Mouse (Mus musculus): ENCODE measurements at regions not wholly inside any gene's neighbourhood (a gene's known extent, or its start where the extent isn't known, plus 50 kb on each side); places are given as distances from the start of the nearest gene placed in this dataset.
A peak's percentile ranks its signal among the peaks of the same experiment; 100 is the strongest.

DNA sequence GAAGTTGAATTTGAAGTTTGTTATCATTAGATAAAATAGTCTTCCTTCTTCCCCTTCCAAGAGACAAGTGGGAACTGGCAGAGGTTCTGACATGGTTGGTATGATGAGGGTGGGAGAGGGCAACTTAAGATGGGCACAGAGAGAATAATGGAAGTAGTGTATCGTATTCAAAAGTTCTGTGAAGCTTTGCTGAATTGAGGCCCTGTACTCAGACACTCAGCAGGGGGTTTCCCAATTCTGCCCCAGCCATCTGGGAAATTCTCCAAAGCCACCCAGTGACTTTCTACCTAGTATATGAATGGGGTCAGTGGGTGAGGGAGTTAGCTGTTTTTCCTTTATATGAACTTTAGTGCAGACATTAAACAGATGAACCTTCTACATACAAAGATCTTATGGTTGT lies 1058.7 kb downstream of the Gsdmc2 start:
- no peak for DNase-seq (ENCODE audit: low spot score in 2 of 2)

DNA sequence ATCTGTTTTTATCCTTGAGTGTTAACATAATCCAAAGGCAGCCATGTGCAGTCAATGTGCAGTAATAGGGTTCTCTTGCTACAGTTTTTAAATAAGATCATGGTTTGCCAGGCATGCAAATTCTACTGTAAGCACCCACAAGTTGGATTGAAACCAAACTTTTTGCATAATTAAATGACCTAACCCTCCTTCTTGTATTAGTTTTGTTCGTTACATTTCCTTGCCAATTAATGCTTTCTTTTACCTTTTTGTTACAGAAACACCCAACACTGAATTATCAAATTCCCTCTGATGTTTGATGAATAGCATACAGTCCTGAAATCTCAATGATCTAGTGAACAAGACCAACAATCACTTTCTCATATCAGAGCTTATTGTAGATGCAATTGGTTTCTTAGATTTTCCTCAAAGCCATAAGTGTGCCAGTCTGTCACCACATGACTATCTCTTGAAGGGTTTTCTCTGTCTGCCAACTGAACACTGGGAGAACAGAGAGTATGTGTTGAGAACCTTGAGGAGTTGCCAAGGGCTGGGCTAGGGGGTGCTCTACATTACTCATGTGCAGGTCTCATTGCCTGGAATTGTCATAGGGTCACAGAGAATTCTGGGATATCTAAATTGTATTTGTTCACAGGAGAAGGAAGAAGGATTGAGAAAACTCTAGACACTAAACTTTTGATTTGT lies 1060.4 kb downstream of the Gsdmc2 start:
- no peak for DNase-seq (ENCODE audit: low spot score in 2 of 2)

DNA sequence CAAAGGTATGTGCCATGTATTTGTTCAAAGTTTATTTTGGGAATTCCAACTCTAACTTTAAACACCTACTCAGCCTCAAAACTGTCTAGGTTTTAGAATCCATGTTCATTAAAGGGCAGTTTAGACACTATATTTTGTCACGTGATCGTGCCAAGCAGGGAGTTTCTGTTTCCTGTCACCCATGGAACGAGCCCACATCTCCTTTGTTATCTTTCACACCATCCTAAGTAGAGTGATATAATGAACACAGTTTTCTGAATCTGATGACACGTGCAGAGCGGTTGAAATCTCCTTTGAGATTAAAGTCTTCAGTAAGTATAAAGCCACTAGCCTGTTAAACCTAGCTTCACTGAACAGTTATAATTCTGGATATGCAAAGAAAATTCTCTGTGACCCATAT lies 1066.1 kb downstream of the Gsdmc2 start:
- DNase-seq (ENCODE audit: low spot score in 2 of 2): no peak

DNA sequence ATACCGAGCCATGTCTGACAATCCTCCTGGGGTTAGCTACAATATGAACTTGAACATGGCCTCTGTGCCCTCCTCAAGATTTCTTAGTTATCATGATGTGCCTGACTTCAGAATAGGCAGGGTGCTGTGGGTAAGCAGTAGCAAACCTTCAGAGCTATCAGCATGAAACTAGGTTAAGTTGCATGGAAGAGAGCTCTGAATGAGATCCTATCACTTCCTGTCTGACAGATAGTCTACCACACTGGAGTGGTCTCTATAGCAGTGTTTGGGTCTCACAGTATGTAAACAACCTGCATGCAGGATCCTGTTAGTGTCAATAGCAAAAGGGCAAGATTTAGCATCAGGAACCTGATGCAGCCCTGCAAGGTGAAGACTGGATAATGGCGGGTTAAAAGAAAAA lies 1092.3 kb downstream of the Gsdmc2 start:
- no peak for DNase-seq (ENCODE audit: low spot score in 2 of 2)

DNA sequence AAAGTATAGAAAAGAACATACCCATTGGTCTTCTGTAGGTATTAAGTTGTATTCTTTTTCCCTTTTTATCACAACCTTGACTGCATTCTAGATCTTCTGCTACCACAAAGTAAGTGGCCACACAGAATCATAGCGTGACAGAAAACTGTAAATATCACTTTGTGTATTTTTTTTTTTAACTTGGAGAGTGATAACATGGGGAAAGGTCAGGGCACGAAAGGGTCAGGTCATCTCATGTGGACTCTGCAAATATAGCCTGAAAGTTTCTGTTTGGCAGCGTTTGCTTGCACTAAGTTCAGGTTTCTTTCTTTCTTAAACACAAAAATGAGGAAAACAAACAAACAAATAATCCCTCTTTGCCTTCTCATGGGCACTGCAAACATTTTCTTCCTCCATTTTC lies 1101.1 kb downstream of the Gsdmc2 start:
- no peak for DNase-seq (ENCODE audit: low spot score in 2 of 2)

DNA sequence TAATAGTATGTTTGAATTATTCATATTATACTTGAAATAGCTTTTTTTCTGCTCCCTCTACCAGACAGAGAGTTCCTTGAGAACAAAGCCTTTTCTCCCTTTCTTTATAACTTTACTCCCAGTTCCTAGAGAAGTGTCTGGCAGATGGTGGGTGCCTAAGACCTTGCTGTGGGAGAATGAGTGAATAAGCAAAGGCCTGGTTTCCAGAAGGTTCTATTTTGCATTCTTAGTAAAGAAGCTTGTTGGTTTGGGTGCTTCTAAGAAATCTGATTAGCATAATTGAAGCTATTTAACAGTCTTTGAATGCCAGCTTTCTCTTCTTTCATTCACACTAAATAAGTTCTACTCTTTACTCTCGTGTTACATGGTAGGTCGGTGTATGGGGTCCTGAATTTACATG lies 1104.2 kb downstream of the Gsdmc2 start:
- no peak for DNase-seq (ENCODE audit: low spot score in 2 of 2)

DNA sequence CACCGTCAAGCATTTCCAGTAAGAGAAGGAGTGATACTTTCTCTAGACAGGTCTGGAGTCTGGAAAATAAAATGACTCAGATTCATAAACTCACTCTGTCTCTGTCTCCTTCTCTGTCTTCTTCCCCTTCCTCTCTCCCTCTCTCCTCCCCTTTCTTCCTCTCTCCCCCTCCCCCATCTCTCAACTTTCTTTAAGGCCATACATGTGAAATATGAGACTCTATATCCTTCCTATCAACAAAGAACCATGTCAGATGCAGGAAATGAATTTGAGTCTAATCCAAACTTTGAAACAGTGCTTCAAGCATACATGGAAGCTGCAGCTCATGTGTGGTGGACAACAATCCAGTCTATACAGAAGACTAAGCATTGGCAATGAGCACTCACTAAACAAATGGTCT lies 1109.6 kb downstream of the Gsdmc2 start:
- DNase-seq (ENCODE audit: low spot score in 2 of 2): no peak

DNA sequence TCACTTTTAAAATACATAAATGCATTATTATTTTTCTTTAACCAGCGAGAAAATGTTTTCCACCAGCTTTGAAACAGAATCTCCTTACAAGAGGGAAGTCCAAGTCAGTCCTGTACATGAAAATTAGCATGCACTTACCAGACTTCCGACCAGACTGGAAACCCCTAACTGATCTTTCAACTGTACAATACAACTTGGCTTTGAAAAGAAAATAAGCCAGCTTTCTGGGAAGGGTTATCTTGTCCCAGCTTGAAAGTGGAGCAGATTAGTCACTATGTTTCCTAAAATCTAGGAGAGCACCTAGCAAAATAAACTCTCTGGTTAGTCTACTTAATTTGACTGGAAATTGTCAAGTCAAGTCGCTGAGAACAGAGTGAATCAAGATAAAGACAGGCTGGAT lies 1110.1 kb downstream of the Gsdmc2 start:
- no peak for DNase-seq (ENCODE audit: low spot score in 2 of 2)

DNA sequence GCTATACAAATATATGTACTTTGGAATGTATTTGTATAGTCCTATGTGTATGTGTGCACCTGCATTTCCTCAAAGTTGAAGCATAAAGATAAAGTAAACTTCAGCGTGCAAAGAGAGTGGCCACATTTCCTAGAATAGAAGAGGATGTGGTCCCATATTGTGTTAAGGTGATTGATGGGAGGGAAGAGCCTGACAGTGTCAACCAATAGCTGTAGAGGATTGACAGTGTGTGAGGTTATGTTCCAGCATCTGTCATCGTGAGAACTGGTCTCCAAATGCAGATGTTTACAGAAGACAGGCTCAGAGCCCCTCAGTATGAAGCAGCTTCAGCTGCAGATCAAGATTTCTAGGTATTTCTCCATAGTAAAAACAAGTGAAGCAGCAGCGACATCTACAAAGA lies 1114.5 kb downstream of the Gsdmc2 start:
- no peak for DNase-seq (ENCODE audit: low spot score in 2 of 2)

DNA sequence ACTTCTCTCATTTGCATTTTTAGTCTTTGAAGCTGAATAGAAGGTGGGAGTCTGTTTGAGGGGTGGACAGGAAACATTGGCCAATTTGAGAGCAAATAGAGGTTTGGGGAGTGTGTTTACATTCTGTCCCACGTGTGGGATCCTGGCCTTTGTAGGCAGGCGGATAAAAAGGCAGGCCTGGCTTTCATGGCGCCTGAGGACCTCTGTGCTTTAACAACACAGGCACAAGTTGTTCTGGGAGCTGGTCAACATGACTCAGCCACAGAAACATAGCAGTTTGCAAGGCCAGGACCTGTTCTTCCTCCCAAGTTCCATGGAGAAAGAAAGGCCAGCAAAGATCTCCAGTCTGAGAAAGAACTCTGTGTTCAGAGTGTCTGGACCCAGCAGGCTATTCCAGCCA lies 1130.7 kb downstream of the Gsdmc2 start:
- no peak for DNase-seq (ENCODE audit: low spot score in 2 of 2)

DNA sequence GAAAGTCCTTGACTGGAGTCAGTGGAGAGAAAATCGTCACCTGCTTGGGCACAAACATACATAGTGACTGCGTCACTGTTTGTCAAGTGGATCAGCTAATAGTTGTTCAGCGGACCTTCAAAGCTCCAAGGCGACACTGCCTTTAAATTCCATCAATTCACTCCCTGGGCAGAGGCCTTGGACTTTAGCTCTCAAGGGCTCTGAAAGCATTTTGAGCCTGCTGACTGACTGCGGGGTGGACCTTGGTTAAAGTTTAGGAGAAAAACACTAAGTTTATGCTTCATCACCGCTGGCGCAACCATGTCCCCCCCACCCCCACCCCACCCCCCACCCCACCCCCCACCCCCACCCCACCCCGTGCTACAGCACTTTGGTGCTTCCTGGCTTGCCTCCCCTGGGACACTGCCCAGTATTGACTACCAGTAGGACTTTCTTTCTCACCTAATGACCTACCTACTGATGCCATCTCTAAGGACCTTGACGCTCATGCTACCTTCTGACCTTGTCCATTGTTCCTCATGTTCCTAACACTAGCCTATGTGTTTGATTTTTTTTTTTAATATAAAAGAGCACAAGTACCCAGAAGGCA lies 1132.3 kb downstream of the Gsdmc2 start:
- DNase-seq (ENCODE audit: low spot score in 2 of 2): no peak

DNA sequence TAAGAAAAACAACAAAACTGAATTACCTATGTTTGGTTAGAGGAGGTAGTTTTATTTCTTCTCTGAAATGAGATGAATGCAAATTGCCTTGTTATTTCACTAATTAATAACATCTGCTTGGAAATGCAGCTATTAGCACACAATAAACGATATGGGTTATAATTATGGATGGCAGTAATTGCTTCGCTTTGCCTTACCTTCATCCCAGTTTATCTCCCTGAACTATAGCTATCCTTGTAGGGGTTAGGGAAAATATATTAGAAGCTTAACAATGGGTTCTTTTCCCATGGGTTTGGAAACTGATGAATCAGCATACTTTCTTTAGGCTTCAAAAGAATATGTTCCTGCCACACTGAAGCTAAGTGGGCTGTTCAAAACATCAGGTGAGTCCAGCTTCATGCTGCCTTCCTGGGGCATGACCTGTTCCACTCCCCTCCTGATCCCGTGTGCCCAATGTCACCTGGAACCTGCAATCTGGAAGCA lies 1132.9 kb downstream of the Gsdmc2 start:
- DNase-seq (ENCODE audit: low spot score in 2 of 2): no peak

DNA sequence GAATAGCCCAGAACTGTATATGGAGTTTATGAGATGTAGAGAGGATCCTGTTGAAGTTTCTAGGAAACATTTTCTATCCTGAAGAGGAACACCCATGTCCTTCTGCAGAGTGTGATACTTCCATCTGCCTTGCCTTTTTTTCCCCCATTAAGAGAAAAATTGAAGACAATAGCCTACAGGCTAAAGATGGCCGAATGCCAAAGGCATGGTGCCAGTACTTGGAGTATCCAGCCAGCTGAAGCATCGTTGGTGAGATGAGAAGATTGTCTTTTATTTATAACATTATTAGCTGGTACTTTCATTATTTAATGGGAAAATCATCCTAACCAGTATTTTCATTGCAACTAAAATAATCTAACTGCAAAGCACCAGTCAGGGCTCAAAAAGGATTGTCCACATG lies 1135.4 kb downstream of the Gsdmc2 start:
- DNase-seq (ENCODE audit: low spot score in 2 of 2): no peak

DNA sequence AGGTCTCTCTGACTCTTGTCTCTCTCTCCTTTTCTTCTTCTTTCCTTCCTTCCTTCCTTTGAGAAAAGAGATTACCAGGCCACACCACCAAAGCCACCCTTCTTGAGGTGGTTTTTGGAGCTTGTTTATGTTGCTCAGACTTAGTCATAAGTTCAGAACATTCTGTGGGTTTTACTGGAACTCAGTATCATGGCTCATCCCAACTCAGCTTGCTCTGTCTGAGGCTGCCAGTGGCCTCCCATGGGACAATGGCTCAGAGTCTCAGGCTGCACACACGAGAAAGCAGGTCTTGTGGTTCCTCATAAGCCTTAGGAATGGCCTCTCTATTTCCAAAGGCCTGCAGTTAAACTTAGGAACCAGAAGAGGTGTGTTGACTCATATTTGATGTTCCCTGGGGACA lies 1146.4 kb downstream of the Gsdmc2 start:
- DNase-seq (ENCODE audit: low spot score in 2 of 2): no peak

DNA sequence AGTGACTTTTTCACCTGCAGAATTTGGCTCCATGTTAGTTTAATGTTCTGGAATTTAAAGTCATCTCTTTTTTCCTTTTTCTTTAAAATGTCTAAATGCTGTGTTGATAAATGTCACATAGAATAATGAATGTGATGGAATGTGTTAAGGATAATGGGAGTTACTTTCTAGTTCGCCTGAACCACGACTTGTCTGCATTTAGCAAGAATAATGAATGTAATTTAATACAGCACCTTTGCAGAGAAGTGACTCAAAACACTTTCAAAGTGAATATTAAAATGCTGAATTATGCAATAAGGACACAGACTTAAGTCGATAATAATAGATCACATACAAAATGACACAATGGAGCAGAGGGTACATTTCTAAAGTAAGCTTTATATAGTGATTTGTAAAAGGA lies 1150.2 kb downstream of the Gsdmc2 start:
- DNase-seq (ENCODE audit: low spot score in 2 of 2): no peak

DNA sequence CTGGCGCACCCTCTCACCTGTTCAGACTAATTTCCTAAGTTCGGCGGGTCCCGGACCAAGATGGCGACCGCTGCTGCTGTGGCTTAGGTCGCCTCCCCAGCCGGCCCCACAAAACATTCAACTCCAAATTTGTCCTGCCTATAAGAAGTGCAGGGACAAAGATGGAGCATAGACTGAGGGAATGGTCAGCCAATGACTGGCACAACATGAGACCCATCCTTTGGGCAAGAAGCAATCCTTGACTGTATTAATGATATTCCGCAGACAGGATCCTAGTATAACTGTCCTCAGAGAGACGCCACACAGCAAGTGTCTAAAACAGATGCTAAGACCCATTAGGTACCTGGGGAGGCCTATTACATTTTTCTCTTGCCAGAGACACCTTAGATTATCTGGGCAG lies 1151.3 kb downstream of the Gsdmc2 start:
- DNase-seq (ENCODE audit: low spot score in 2 of 2): no peak

DNA sequence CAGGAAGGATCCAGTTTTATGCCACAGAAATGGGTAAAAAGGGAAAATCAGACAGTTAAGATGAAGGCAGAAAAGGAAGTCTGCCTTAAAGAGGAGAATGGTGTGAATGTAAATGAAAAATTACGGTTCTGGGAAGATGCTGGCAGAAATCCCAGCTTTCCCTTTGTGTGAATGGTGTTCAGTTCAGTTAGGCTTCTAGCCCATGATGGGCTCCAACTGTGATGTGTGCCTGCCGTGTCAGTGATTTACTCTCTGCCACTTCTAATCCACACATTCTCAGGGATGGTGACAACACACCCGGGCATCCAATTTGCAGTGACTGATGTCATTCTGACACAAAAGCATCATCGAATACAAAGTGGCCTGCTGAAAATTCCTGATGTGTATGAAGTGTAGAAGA lies 1171.6 kb downstream of the Gsdmc2 start:
- peak; percentile 4 to 6 for DNase-seq (ENCODE audit: low spot score in 2 of 2)

DNA sequence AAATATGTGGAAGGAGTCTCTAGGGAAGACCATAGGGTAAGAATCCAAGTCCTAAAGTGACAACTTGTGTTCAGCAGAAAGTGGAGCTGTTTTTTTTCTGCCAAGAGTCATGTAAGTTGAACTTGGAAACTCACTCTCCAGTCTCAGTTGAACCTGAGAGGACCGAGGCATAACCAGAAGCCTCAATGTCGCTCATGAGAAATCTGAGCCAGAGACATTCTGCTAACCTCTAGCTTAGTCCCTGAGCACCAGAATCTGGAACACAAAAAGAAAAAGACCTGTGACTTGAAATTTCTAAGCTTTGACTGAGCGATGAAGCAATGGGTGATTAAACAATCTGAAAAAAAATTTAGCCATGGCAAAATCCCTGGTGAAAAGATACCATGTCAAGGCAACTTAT lies 1175.0 kb downstream of the Gsdmc2 start:
- no peak for DNase-seq (ENCODE audit: low spot score in 2 of 2)

DNA sequence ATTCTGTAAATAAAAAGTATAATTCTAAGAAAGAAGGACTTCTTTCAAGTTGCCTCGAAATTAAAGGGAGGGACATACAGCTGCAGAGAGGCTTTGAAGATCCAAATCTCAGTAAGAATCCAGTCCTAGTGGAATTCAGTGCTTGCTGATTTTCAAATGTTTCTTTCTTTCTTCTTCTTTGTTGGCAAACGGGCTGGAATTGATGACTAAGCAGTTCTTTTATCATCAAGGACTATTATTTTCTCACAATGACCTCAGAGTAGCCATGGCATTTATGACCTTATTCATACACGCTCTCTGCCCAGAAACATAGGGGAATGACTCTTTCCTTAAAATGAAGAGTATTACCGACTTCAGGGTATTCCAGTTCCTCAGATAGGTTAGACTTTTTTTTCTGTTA lies 1185.9 kb downstream of the Gsdmc2 start:
- no peak for DNase-seq (ENCODE audit: low spot score in 2 of 2)

DNA sequence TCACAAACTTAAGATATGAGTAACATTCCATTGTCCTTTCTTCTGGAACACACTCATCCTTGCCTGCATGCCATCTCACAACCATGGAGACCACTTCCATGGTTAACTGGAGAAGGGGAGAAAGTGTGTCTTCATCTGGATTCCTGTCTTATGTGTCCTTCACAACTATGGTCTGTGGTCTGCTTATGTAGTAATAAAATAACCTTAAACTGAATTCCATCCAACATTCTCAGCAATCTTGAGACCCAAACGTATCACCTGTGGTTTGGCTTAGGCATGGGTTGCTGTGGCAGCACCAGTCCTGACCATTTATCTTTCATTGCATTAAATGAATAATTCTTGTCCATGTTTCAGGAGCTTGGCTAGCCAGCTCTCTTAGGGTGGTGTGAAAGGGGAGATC lies 1186.3 kb downstream of the Gsdmc2 start:
- DNase-seq (ENCODE audit: low spot score in 2 of 2): no peak

DNA sequence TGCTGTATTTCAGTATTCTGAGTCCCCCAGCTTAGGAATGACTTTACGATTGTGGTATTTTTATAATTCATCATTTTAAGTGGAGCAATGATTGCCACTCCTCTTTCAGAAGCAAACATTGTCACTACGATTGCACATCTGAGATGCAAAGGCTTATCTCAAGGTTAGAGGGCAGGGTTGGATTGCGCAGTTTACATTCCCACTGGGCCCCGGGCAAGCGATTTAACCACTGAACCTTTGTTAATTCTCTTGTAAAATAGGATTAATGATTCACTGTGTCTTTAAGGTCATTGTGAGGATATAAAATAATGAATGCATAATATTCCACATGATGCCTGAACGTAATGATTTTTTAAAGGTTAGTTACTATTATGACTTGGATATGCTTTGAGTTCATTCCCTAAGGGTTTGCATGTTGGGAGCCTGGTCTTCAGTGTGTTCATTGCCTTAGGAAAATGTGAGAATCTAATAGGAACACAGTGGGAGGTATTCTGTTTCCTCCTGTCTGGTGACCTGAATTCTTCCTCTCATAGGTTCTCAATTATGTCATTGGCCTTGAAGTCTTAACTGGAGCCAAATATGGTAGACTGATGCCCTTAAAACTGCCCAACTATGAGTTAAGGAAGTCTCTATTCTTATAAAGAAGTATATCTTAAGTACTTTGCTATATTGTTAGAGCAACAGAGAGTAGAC lies 1198.4 kb downstream of the Gsdmc2 start:
- no peak for DNase-seq (ENCODE audit: low spot score in 2 of 2)

DNA sequence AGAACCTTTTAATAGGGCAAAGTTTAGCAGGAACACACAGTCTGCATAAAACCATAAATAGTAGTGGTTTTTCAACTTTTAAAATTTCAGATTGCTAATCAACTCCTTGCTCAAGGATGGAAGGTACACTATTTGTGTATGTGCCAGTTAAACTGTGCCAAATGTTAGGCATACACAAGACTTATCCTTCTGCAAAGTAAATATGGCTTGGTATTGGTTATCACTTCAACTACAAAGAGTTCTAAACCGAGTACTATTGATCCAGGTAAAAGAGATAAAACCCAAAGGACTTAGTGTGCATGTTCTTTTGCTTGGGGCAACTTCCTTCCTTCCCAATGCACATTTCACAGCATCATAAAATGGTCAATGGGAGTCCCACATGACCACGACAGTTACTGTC lies 1200.2 kb downstream of the Gsdmc2 start:
- DNase-seq (ENCODE audit: low spot score in 2 of 2): no peak

DNA sequence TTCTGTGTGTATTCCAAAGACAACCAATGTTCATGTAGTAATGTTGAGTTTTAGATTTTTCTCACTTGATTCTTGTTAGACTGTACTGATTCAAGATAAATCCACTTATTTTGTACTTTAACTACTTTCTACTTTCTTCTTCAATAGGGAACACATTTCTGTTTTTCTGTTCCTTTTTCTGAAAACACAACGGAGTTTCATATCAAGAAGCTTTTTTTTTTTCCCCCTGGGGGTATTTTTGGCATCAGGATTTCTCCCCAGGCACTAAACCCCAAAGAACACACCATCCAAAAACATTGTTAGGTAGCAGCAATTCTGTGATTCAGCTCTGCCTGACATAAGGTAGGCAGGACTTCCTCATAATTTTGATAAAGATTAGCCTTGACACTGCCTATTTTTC lies 1200.7 kb downstream of the Gsdmc2 start:
- no peak for DNase-seq (ENCODE audit: low spot score in 2 of 2)

Measured in frontal cortex, postnatal 10 days (tissue).